Mouse (Mus musculus): ENCODE measurements around the gene Fam126b.
"Not testable (repeated sequence)": the region's sequence is repeated elsewhere in the genome, so short reads cannot be mapped to it uniquely, and the experiment has no call there.

DNA sequence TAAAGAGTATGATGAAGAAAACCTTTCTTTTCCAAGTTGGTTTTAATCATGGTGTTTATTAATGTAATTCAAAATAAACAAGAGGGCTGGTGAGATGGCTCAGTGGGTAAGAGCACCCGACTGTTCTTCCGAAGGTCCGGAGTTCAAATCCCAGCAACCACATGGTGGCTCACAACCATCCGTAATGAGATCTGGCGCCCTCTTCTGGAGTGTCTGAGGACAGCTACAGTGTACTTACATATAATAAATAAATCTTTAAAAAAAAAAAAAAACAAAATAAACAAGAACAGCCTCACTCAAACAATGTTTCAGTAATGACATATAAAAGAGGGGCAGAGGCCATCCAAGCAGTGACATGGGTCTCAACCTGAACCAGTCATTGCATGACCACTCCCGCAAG is 25.8 kb downstream of the Fam126b start:
- not testable (repeated sequence) for TF ChIP-seq CTCF (IDR thresholded peaks at IDR 0.05; ENCODE audit: low read depth); EP300 (optimal IDR thresholded peaks at IDR 0.05)

Measured in stomach, postnatal 0 days (tissue).